ENCODE assay signal across 23 mouse cellular contexts in the genomic region with DNA sequence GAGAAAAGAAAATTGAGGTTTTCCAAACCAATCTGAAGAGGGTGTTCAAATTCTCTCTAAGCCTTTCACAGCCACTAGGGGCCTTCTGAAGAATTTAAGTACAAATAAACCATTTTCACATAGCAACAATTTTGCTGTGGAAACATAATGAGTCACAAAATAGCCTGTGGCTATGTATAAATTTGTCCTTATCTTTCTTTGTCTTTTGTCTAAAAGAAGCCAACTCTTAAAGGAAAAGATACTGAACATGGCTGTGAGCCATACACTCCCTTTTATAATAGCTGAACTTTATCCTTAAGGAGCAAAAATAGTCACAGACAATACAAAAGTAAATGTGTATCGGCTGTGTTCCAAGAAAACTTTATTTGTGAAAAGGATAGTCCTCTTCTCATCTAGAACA.
DNase-seq lines count a peak whose midpoint lies in the region; ATAC-seq and TF ChIP-seq lines count a peak whose summit lies in the region.
"Had no signal": no experiment of that assay in that cellular context is flagged by ENCODE, and none has a peak within 500 bp of the region (broad histone marks: within the 10 kb centered on the region; RNA-seq: fewer than 3 reads in every experiment).

No protein-coding gene starts in this region.

- peak; percentile 54 for TF ChIP-seq CTCF in layer of hippocampus, adult 2 months (conservative IDR thresholded peaks at IDR 0.05)
- TF ChIP-seq CTCF in midbrain, postnatal 0 days (IDR thresholded peaks at IDR 0.05) = 0 out of 2 replicates have a peak, but pooled peaks have one; percentile 10

- 0 out of 2 replicates have a peak overlapping the region, but pooled peaks have one; percentile 42 for H3K27ac ChIP-seq in heart, embryonic 13.5 days (replicated peaks)
- no peak overlapping the region for H3K27ac ChIP-seq in layer of hippocampus, adult 2 months
- H3K27ac ChIP-seq in midbrain, postnatal 0 days (ENCODE audit: low read depth, low read length) = no peak overlapping the region
- H3K27ac ChIP-seq in midbrain, embryonic 11.5 days (ENCODE audit: low read depth, low read length) = no peak overlapping the region
- H3K27ac ChIP-seq: embryonic facial prominence, embryonic 13.5 days; forebrain, embryonic 10.5 days; heart, adult 2 months; midbrain, embryonic 13.5 days; neural tube, embryonic 15.5 days had no signal

- no peak overlapping the region for H3K9ac ChIP-seq in heart, embryonic 13.5 days
- no peak overlapping the region for H3K9ac ChIP-seq in midbrain, postnatal 0 days (replicated peaks; ENCODE audit: low read length, poor library complexity, severe bottlenecking)
- no peak overlapping the region for H3K9ac ChIP-seq in midbrain, embryonic 11.5 days (ENCODE audit: low read length)
- H3K9ac ChIP-seq: embryonic facial prominence, embryonic 13.5 days; midbrain, embryonic 13.5 days; neural tube, embryonic 15.5 days had no signal

- DNase-seq in heart, adult 8-10 months (ENCODE audit: low spot score) = no peak
- no peak for DNase-seq in layer of hippocampus, adult 2 months (ENCODE audit: low spot score in 2 of 2)
- no peak for DNase-seq in layer of hippocampus, adult 11-12 months (ENCODE audit: low spot score)
- no peak for DNase-seq in midbrain, postnatal 0 days (ENCODE audit: low spot score)
- DNase-seq in midbrain, embryonic 11.5 days (ENCODE audit: low spot score, missing footprints) = no peak
- peak; percentile 18 for DNase-seq in large intestine, adult 2 months (ENCODE audit: low read depth, low spot score)
- no peak for DNase-seq in gastrocnemius, postnatal 10 days
- DNase-seq: adrenal gland, postnatal 14 days; cerebellum, adult 11 months; cerebellum, postnatal 10 days; gastrocnemius, postnatal 14 days; heart, adult 2 months; kidney, adult 8-10 months; kidney, postnatal 36 days; lung, adult 18-20 months; thymus, postnatal 25 days had no signal

- H3K4me3 ChIP-seq in heart, embryonic 13.5 days = no peak overlapping the region
- no peak overlapping the region for H3K4me3 ChIP-seq in layer of hippocampus, adult 2 months
- H3K4me3 ChIP-seq in midbrain, postnatal 0 days (ENCODE audit: low read depth, low read length) = no peak overlapping the region
- no peak overlapping the region for H3K4me3 ChIP-seq in midbrain, embryonic 11.5 days (ENCODE audit: low read depth, low read length)
- H3K4me3 ChIP-seq: embryonic facial prominence, embryonic 13.5 days; forebrain, embryonic 10.5 days; heart, adult 2 months; midbrain, embryonic 13.5 days; myocyte; neural tube, embryonic 15.5 days had no signal

- H3K9me3 ChIP-seq in heart, embryonic 13.5 days = no peaks in the 10 kb centered on the region
- no peaks in the 10 kb centered on the region for H3K9me3 ChIP-seq in midbrain, postnatal 0 days (ENCODE audit: low read length)
- no peaks in the 10 kb centered on the region for H3K9me3 ChIP-seq in midbrain, embryonic 11.5 days (ENCODE audit: control insufficient read depth, low read length)
- H3K9me3 ChIP-seq: embryonic facial prominence, embryonic 13.5 days; forebrain, embryonic 10.5 days; midbrain, embryonic 13.5 days; neural tube, embryonic 15.5 days had no signal

- no peaks in the 10 kb centered on the region for H3K4me1 ChIP-seq in heart, embryonic 13.5 days
- no peaks in the 10 kb centered on the region for H3K4me1 ChIP-seq in midbrain, postnatal 0 days (ENCODE audit: insufficient read depth, low read length)
- H3K4me1 ChIP-seq in midbrain, embryonic 11.5 days (ENCODE audit: control insufficient read depth, insufficient read depth, low read length) = no peaks in the 10 kb centered on the region
- H3K4me1 ChIP-seq: embryonic facial prominence, embryonic 13.5 days; forebrain, embryonic 10.5 days; midbrain, embryonic 13.5 days; neural tube, embryonic 15.5 days had no signal

- H3K4me2 ChIP-seq in heart, embryonic 13.5 days = no peak overlapping the region
- H3K4me2 ChIP-seq in midbrain, postnatal 0 days (ENCODE audit: low read depth, low read length, poor library complexity, severe bottlenecking) = no peak overlapping the region
- H3K4me2 ChIP-seq in midbrain, embryonic 11.5 days = no peak overlapping the region
- H3K4me2 ChIP-seq: embryonic facial prominence, embryonic 13.5 days; midbrain, embryonic 13.5 days; neural tube, embryonic 15.5 days had no signal

- H3K27me3 ChIP-seq in heart, embryonic 13.5 days (replicated peaks) = no peaks in the 10 kb centered on the region
- H3K27me3 ChIP-seq in midbrain, postnatal 0 days (ENCODE audit: insufficient read depth, low read length) = no peaks in the 10 kb centered on the region
- H3K27me3 ChIP-seq in midbrain, embryonic 11.5 days (ENCODE audit: control insufficient read depth, insufficient read depth, low read length) = no peaks in the 10 kb centered on the region
- H3K27me3 ChIP-seq: embryonic facial prominence, embryonic 13.5 days; midbrain, embryonic 13.5 days; neural tube, embryonic 15.5 days had no signal

- H3K36me3 ChIP-seq in heart, embryonic 13.5 days = no peaks in the 10 kb centered on the region
- H3K36me3 ChIP-seq in midbrain, postnatal 0 days (ENCODE audit: insufficient read depth, low read length) = no peaks in the 10 kb centered on the region
- H3K36me3 ChIP-seq in midbrain, embryonic 11.5 days (ENCODE audit: control insufficient read depth, insufficient read depth, low read length) = no peaks in the 10 kb centered on the region
- H3K36me3 ChIP-seq: embryonic facial prominence, embryonic 13.5 days; forebrain, embryonic 10.5 days; midbrain, embryonic 13.5 days; neural tube, embryonic 15.5 days had no signal

- WGBS in heart, embryonic 13.5 days = 57% methylated on average over 1 of the region's 1 CpGs
- 93% methylated on average over 1 of the region's 1 CpGs for WGBS in midbrain, postnatal 0 days
- 89% methylated on average over 1 of the region's 1 CpGs for WGBS in midbrain, embryonic 11.5 days
- WGBS in large intestine, adult 2 months = 27% methylated on average over 1 of the region's 1 CpGs

- ATAC-seq in heart, embryonic 13.5 days (ENCODE audit: extremely low read depth, insufficient number of reproducible peaks, low FRiP score, low TSS enrichment) = no peak
- no peak for ATAC-seq in midbrain, postnatal 0 days (ENCODE audit: low FRiP score)
- ATAC-seq in midbrain, embryonic 11.5 days (ENCODE audit: low FRiP score) = no peak
- ATAC-seq: activated CD4-positive, CD25-positive, alpha-beta regulatory T cell, adult 4 months; midbrain, embryonic 13.5 days had no signal
